Mouse (Mus musculus): ENCODE results near the gene Ttyh2.

DNA sequence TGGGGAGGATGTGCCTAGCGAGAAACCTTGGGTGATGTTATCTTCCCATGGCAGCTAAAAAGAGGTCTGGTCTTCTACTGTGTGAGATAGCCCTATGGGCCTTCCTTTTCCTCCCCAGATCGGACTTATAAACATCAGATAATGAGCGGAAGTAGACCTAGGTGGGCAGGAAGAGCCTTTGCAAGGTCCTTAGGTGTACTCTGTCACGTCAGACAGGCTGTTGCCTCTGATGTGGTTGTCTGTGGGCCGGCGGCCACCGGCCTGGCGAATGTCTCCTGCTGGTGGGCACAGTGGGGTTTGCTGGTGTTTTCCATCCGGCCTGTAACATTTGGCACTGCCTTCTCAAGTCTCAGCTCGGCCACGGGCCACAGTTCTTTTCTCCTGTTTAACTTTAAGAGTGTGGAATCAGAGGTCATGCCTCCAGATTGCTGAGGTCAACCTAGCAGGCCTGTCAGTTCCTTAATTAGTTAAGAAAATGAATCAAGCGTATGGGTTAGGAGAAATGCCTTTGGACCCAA lies 5.5 kb upstream of the Ttyh2 start:
- no peak for TF ChIP-seq POLR2A (IDR thresholded peaks at IDR 0.05; ENCODE audit: low read depth, low read length)
- TF ChIP-seq CTCF (IDR thresholded peaks at IDR 0.05; ENCODE audit: extremely low read depth, insufficient read length, insufficient replicate concordance, low read depth, low read length) = no peak

Data from small intestine, adult 2 months (tissue).